Mouse (Mus musculus): ENCODE data around the gene Tenm2.

DNA sequence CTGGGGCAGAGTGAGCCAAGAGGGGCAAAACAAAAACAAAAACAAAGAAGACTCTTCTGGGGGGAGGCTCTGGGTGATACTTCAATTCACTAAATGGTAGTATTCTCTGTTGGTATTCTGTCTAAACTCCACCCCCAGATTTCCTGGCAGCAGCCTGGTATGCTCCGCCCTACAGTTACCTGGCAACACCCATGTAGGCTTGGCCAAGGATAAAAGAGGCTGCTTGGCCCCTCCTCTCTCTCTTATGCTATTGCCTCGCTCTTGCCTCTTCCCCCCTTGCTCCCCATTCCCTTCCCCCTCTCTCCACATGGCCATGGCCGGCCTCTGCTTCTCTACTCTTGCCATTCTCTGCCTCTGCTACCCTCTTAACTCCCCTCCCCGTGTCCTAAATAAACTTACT lies 687.6 kb downstream of the Tenm2 start:
- TF ChIP-seq CTCF (IDR thresholded peaks at IDR 0.05; ENCODE audit: low read depth, low read length): no peak
- no peak for TF ChIP-seq POLR2A (IDR thresholded peaks at IDR 0.05; ENCODE audit: borderline replicate concordance, low read depth, low read length)

Data from bone marrow macrophage, adult 2 months (primary cell).